Mouse (Mus musculus) forebrain, embryonic 14.5 days (tissue): Measurements from ENCODE around the gene Sost. TPM values are rescaled to one million over a fixed set of nuclear protein-coding genes. Genes with fewer than 3 reads are reported as not detected.

Experiments used
- ATAC-seq: fragments of 200-750 bp; cut with Nextera tagmentation; 2 replicates; pipeline ENCODE4 v1.8.0; 2017; ENCODE audit warnings: mild to moderate bottlenecking, moderate library complexity
- DNase-seq: peaks from one replicate; pipeline ENCODE4 v3.0.0-alpha.2; 2015; ENCODE audit warnings: low spot score
- H3K27ac ChIP-seq: fragments of 300-500 bp; sonication (generic); 2 replicates; pipeline ENCODE4 v1.5.1; 2014; ENCODE audit warnings: low read depth, mild to moderate bottlenecking, control low read depth, low read length, moderate library complexity
- H3K27me3 ChIP-seq: fragments of 300-500 bp; sonication (generic); replicated peaks from 2 replicates; pipeline ENCODE4 v1.6.1; 2014; ENCODE audit warnings: low read length, control low read depth, mixed read lengths; ENCODE audit not compliant: control insufficient read depth, insufficient read depth
- H3K36me3 ChIP-seq: fragments of 300-500 bp; sonication (generic); 2 replicates; pipeline ENCODE4 v1.6.1; 2014; ENCODE audit warnings: low read length, control low read depth; ENCODE audit not compliant: control insufficient read depth, insufficient read depth
- H3K4me1 ChIP-seq: fragments of 300-500 bp; sonication (generic); 2 replicates; pipeline ENCODE4 v1.6.1; 2014; ENCODE audit warnings: antibody characterized with exemption, low read length, control low read depth; ENCODE audit not compliant: control insufficient read depth, insufficient read depth
- H3K4me2 ChIP-seq: fragments of 300-500 bp; sonication (generic); 2 replicates; pipeline ENCODE4 v1.6.1; 2014; ENCODE audit warnings: mild to moderate bottlenecking, control low read depth, low read length
- H3K4me3 ChIP-seq: fragments of 300-500 bp; sonication (generic); 2 replicates; pipeline ENCODE4 v1.5.1; 2014; ENCODE audit warnings: low read depth, low read length, control low read depth
- H3K9ac ChIP-seq: fragments of 300-500 bp; sonication (generic); 2 replicates; pipeline ENCODE4 v1.6.1; 2014; ENCODE audit warnings: mild to moderate bottlenecking, low read length, control low read depth, moderate library complexity
- H3K9me3 ChIP-seq: fragments of 300-500 bp; sonication (generic); replicated peaks from 2 replicates; pipeline ENCODE4 v1.6.1; 2016; ENCODE audit warnings: low read length, control low read depth, mixed read lengths; ENCODE audit not compliant: control insufficient read depth
- WGBS: fragments of 180-500 bp; shearing (Covaris S2); extraction: QIAGEN DNeasy Blood & Tissue Kit; methylation state at CpG from one replicate; pipeline ENCODE4 v1.1.7; 2014; 5-methylcytosine and 5-hydroxymethylcytosine counted together
- polyA plus RNA-seq: library from polyadenylated mRNA; unstranded; fragments of >200 nt; fragmentation: Nextera tagmentation; extraction: Ambion mirVana; gene quantifications from 2 replicates; pipeline ENCODE4 v1.2.1, GENCODE M21; 2014

Gene Sost
- polyA plus RNA-seq, 1 experiment from 2014 or later, result not detected

DNA sequence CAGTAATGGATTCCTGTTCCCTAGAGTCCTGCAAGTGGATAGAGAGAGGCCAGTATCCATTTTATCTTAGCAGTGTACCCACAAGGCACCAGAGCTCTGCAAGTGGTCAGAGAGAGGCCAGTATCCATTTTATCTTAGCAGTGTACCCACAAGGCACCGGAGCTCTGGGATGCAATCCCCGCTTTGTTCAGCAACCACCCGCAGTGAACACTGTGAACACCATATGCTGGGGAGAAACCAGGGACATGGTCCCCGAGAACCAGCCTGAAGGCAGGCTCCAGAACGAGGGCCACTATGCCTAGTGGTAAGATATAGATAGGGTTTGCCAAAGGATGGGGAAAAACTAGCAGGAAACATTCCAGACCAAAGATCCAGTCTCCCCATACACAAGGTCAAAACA, 12.3 kb upstream of the Sost start:
- Histone ChIP-seq H3K27me3 (no peaks in the 10 kb centered on the region), H3K36me3 (no peaks in the 10 kb centered on the region), H3K4me2 (no peak overlapping the region), H3K27ac (no peak overlapping the region), H3K4me3 (no peak overlapping the region), H3K9me3 (no peaks in the 10 kb centered on the region), H3K4me1 (0 out of 2 replicates have a peak, but pooled peaks cover 3% of the 10 kb centered on the region), H3K9ac (no peak overlapping the region)
- no peak for ATAC-seq
- WGBS, result 82% methylated on average over 5 of the region's 5 CpGs
- DNase-seq, result no peak

DNA sequence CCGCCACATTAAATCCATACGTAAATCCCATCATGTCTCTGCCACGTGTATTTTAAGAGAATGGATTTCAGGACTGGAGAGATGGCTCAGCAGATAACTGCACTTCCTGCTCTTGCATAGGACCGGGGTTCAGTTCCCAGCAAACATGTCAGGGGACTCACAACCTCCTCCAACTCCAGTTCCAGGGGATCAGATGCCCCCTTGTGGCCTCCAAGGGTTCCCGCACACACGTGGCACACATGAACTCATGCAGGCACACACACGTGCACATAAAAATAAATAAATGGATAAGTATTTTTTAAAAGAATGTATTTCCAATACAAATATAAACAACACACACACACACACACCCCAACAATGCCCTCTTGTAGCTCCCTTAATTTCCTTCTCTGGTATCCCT, 10.1 kb upstream of the Sost start:
- H3K36me3 ChIP-seq, result no peaks in the 10 kb centered on the region

DNA sequence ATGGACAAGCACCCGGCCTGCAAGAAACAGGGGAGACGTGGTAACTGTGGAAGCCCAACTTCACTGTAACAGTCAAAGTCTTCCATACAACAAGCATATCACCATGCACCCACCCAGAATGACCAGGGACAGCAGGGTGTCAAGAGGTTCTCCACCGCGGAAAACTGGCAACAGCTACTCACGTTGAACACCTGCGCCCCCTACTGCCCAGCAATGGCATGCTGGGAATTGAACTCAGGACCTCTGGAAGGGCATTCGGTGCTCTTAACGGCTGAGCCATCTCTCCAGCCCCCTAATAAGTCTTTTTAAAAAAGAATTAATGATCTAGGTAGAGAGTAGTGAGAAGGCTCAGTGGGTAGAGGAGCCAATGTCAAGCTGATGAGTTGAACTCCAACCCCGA, 8.1 kb upstream of the Sost start:
- Histone ChIP-seq H3K4me3 (no peak overlapping the region), H3K36me3 (no peaks in the 10 kb centered on the region), H3K4me2 (no peak overlapping the region), H3K9ac (no peak overlapping the region), H3K27ac (no peak overlapping the region), H3K4me1 (no peaks in the 10 kb centered on the region), H3K9me3 (no peaks in the 10 kb centered on the region), H3K27me3 (no peaks in the 10 kb centered on the region)
- ATAC-seq, result no peak
- 53% methylated on average over 9 of the region's 9 CpGs for WGBS
- DNase-seq, result no peak

More for the DNA sequence above, 10.1 kb upstream of the Sost start:
- ATAC-seq, result no peak
- DNase-seq, result no peak
- Histone ChIP-seq H3K4me3 (no peak overlapping the region), H3K27ac (no peak overlapping the region), H3K9me3 (no peaks in the 10 kb centered on the region), H3K4me2 (no peak overlapping the region), H3K4me1 (no peaks in the 10 kb centered on the region), H3K27me3 (no peaks in the 10 kb centered on the region), H3K9ac (no peak overlapping the region)
- WGBS, result 96% methylated on average over 7 of the region's 7 CpGs

DNA sequence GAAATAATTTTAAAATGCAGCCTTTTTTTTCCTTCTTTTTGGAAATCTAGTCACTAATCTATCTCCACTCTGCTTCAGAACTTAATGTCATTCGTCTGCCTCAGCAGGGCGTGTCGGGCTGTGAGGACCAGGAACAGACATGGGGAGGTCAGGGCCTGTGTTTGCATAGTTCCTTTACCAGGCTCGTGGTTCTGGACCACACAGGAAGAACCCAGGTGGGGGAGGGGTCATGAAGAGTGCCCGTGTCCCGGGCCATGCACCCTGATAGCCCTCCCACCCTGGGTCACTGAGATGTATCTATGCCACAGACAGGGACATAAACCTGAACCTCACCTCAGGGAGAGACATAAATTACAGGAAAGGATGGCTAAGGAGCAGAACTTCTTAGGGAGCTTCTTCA, 7.4 kb upstream of the Sost start:
- Histone ChIP-seq H3K4me3 (no peak overlapping the region), H3K4me2 (no peak overlapping the region), H3K4me1 (no peaks in the 10 kb centered on the region), H3K27ac (no peak overlapping the region), H3K36me3 (no peaks in the 10 kb centered on the region), H3K9me3 (no peaks in the 10 kb centered on the region), H3K27me3 (no peaks in the 10 kb centered on the region), H3K9ac (no peak overlapping the region)
- ATAC-seq (no peak), DNase-seq (no peak)
- WGBS, result 75% methylated on average over 6 of the region's 6 CpGs

DNA sequence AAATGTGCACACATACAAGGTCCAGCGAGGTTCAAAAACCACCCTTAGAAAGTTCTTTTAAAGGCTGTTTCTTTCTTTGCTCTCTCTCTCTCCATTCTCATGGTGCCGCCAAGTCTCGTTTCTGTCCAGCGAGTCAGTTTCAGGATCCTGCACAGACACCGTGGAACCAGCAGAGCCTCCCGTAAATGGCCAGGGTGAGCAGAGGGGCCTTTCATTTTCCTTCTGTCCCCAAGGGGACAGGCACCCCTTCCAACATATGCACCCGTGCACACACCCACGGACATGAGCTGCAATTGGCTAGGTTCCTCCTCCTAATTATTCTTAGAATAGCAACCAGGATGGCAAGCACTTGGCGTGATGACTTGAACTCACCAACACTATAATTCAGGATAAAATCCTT, 6.7 kb upstream of the Sost start:
- Histone ChIP-seq H3K4me2 (no peak overlapping the region), H3K9ac (no peak overlapping the region), H3K9me3 (no peaks in the 10 kb centered on the region), H3K4me3 (no peak overlapping the region), H3K4me1 (no peaks in the 10 kb centered on the region), H3K27ac (no peak overlapping the region), H3K36me3 (no peaks in the 10 kb centered on the region), H3K27me3 (no peaks in the 10 kb centered on the region)
- no peak for ATAC-seq
- WGBS, result 77% methylated on average over 9 of the region's 9 CpGs
- DNase-seq, result no peak

DNA sequence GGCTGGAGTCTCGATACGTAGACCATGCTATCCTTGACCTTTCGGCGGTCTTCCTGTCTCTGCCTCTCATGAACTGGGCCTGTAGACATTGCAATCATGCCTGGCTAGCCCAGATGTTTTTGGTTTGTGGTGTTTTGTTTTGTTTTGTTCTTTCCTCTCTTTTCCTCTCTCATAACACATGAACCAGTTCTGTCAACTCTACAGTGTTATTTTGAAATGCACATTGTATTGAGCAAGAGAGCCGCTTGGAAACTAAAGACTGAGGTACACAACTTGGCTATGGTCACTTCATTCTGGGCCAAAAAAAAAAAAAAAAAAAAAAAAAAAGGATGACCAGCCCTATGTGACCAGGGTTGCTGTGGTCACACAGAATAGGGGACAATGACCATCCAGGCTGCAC, 5.8 kb upstream of the Sost start:
- no peak for ATAC-seq
- H3K9ac ChIP-seq, result no peak overlapping the region
- no peak for DNase-seq

DNA sequence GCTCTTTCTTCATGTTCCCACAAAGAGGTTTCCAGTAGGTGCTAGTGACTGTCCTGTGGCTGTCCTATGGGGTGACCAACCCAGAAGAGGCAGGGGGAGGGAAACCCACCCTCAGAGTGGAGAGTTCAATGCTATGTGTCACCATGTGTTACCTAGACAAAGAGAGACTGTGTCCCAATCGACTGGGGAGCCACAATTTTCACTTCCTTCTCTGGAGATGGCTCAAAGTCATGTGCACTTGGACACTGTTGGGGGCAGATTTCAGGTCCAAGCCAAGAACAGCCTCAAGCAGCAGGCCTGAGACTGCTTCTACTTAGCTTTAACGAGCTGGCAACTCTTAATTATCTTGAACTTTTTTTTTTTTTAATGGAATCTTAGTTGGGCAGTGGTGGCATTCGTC, 5.3 kb upstream of the Sost start:
- H3K4me3 ChIP-seq, result no peak overlapping the region
- DNase-seq, result no peak

More for the DNA sequence above, 5.8 kb upstream of the Sost start:
- Histone ChIP-seq H3K27me3 (0 out of 2 replicates have a peak, but pooled peaks cover 2% of the 10 kb centered on the region), H3K36me3 (no peaks in the 10 kb centered on the region), H3K4me2 (no peak overlapping the region), H3K4me3 (no peak overlapping the region), H3K4me1 (no peaks in the 10 kb centered on the region), H3K9me3 (no peaks in the 10 kb centered on the region), H3K27ac (no peak overlapping the region)
- 94% methylated on average over 5 of the region's 5 CpGs for WGBS

DNA sequence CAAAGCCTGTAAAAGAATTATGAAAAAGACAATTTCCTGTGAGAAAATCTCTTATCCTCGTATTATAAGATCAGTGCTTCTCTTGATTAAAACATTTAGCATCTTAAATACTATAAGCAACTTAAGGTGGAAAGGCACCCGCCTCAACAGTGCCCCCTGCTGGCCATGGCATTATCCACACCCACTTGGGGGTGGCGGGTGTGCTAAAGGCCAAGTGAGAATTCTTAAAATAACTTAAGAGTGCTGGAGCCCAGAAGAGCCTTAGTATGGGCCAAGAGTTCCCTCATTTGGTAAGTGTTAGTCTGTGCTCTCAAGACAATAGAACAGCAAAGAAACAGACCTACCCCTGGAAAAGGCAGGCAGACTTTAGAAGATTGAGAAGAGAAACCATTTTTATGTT, 4.6 kb upstream of the Sost start:
- Histone ChIP-seq H3K4me3 (no peak overlapping the region), H3K4me2 (no peak overlapping the region), H3K36me3 (no peaks in the 10 kb centered on the region), H3K27me3 (0 out of 2 replicates have a peak, but pooled peaks cover 9% of the 10 kb centered on the region), H3K9ac (no peak overlapping the region), H3K27ac (no peak overlapping the region), H3K4me1 (no peaks in the 10 kb centered on the region), H3K9me3 (no peaks in the 10 kb centered on the region)
- WGBS, result 45% methylated on average over 3 of the region's 3 CpGs
- DNase-seq (no peak), ATAC-seq (no peak)

More for the DNA sequence above, 5.3 kb upstream of the Sost start:
- no peak overlapping the region for H3K27ac ChIP-seq
- H3K9ac ChIP-seq, result no peak overlapping the region
- H3K36me3 ChIP-seq, result no peaks in the 10 kb centered on the region
- ATAC-seq, result no peak
- WGBS, result 59% methylated on average over 3 of the region's 3 CpGs
- H3K4me1 ChIP-seq, result no peaks in the 10 kb centered on the region
- no peaks in the 10 kb centered on the region for H3K9me3 ChIP-seq
- H3K4me2 ChIP-seq, result no peak overlapping the region
- H3K27me3 ChIP-seq, result 0 out of 2 replicates have a peak, but pooled peaks cover 7% of the 10 kb centered on the region

DNA sequence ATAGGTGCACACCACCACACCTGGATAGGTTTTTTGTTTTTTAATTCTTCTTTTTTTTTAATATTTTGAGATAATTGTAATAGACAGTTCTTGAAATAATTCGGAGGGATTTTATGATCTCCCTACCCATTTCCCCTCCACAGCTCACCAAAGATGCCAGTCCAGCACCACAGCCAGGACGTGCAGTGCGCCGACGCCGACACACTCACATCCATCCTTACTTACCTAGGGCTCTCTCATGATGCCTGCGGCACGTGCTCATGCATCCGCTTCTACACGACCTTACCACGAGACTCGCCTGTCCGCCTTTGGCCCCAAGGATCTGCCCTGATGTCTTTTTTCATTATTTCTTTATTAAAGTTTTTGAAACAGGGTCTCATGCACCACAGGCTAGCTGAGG, 3.0 kb upstream of the Sost start:
- Histone ChIP-seq H3K27me3 (peaks cover 24% of the 10 kb centered on the region), H3K27ac (no peak overlapping the region)

More for the DNA sequence above, 3.0 kb upstream of the Sost start:
- Histone ChIP-seq H3K9me3 (no peaks in the 10 kb centered on the region), H3K4me3 (no peak overlapping the region), H3K4me1 (no peaks in the 10 kb centered on the region), H3K9ac (no peak overlapping the region), H3K36me3 (no peaks in the 10 kb centered on the region), H3K4me2 (no peak overlapping the region)
- WGBS, result 85% methylated on average over 13 of the region's 13 CpGs
- DNase-seq, result no peak
- ATAC-seq, result no peak
